10 mouse cellular contexts compared by ENCODE assay signal in the genomic region with DNA sequence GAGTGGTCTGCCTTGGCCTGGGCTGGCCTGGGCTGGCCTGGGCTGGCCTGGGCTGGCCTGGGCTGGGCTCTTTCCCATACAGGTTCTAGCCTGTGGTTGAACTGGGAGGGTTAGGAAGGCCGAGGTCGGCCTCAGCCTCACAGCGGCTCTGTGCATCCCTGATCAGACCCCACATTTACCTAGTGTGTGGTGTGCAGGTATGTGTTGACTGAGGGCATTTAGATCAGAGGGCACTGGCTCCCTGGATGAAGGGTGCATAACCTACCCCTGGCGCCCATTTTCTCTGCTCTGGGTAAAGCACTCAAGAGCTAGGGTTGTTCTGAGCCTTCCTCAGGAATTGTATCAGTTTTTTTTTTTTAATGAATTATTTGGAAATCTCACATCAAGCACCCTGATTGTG. TPM values are rescaled to one million over a fixed set of nuclear protein-coding genes. Genes with fewer than 3 reads are reported as not detected.
A peak's percentile ranks its signal among the peaks of the same experiment; 100 is the strongest.
DNase-seq lines count a peak whose midpoint lies in the region; ATAC-seq and TF ChIP-seq lines count a peak whose summit lies in the region.
"Had no signal": no experiment of that assay in that cellular context is flagged by ENCODE, and none has a peak within 500 bp of the region (broad histone marks: within the 10 kb centered on the region; RNA-seq: fewer than 3 reads in every experiment).

Gene Astl (plus strand): TSS at position 224 of the 400 bp plus-strand sequence.

- no peak for TF ChIP-seq CTCF in gastrocnemius, adult 2 months (IDR thresholded peaks at IDR 0.05)

- H3K9ac ChIP-seq in lung, embryonic 15.5 days: no peak within 1 kb of the TSS
- no peak within 1 kb of the TSS for H3K9ac ChIP-seq in hindbrain, embryonic 14.5 days

- no peak for ATAC-seq in lung, embryonic 15.5 days (ENCODE audit: borderline replicate concordance, extremely low read depth, low FRiP score, low TSS enrichment)
- ATAC-seq in hindbrain, embryonic 14.5 days (ENCODE audit: low FRiP score): no peak

- H3K4me1 ChIP-seq in lung, embryonic 15.5 days: peaks cover 24% of the 10 kb centered on the region
- H3K4me1 ChIP-seq in hindbrain, embryonic 14.5 days (replicated peaks; ENCODE audit: control insufficient read depth, insufficient read depth, low read length): 0 out of 2 replicates have a peak, but pooled peaks cover 13% of the 10 kb centered on the region

- H3K27me3 ChIP-seq in lung, embryonic 15.5 days: peaks cover 16% of the 10 kb centered on the region
- H3K27me3 ChIP-seq in hindbrain, embryonic 14.5 days (ENCODE audit: control insufficient read depth, insufficient read depth, low read length): peaks cover 31% of the 10 kb centered on the region

- no peaks in the 10 kb centered on the region for H3K36me3 ChIP-seq in lung, embryonic 15.5 days
- H3K36me3 ChIP-seq in hindbrain, embryonic 14.5 days (replicated peaks; ENCODE audit: control insufficient read depth, insufficient read depth): no peaks in the 10 kb centered on the region

- peak within 1 kb of the TSS; percentile 97 for H3K4me2 ChIP-seq in lung, embryonic 15.5 days
- H3K4me2 ChIP-seq in hindbrain, embryonic 14.5 days (replicated peaks): peak within 1 kb of the TSS; percentile 95; the same call in 1 of the 2 replicates

- intact Hi-C loops in gastrocnemius, adult 2 months (cut with DNase I): no loop called here
- intact Hi-C loops in gastrocnemius, postnatal 14 days (cut with DNase I; ENCODE audit: low total_unique reads): loop anchor here (10.0 kb wide), 1 partner anchor 94 kb away; the partner anchor contains the start of genes Ciao1 and Tmem127

- H3K27ac ChIP-seq in gastrocnemius, adult 2 months: no peak within 1 kb of the TSS
- H3K27ac ChIP-seq in lung, embryonic 15.5 days: no peak within 1 kb of the TSS
- H3K27ac ChIP-seq in hindbrain, embryonic 14.5 days: no peak within 1 kb of the TSS

- no peak for DNase-seq in gastrocnemius, adult 2 months
- no peak for DNase-seq in gastrocnemius, postnatal 14 days
- no peak for DNase-seq in lung, postnatal 10 days
- DNase-seq in hindbrain, embryonic 14.5 days (ENCODE audit: low spot score): no peak
- peak; percentile 64 for DNase-seq in naive thymus-derived CD4-positive, alpha-beta T cell, adult 2 months (ENCODE audit: low read depth)
- no peak for DNase-seq in spleen, postnatal 36 days (ENCODE audit: low spot score in 2 of 2)
- DNase-seq in layer of hippocampus, postnatal 25 days (ENCODE audit: extremely low spot score in 1 of 2, low spot score in 1 of 2): no peak
- DNase-seq: cerebellum, adult 2 months had no signal

- WGBS in lung, embryonic 15.5 days: 72% methylated on average over 4 of the region's 4 CpGs
- WGBS in hindbrain, embryonic 14.5 days: 86% methylated on average over 4 of the region's 4 CpGs

- no peaks in the 10 kb centered on the region for H3K9me3 ChIP-seq in lung, embryonic 15.5 days
- H3K9me3 ChIP-seq in hindbrain, embryonic 14.5 days (ENCODE audit: control insufficient read depth, low read length): no peaks in the 10 kb centered on the region

- H3K4me3 ChIP-seq in gastrocnemius, adult 2 months: peak within 1 kb of the TSS; percentile 76; the same call in 1 of the 2 replicates
- H3K4me3 ChIP-seq in lung, embryonic 15.5 days: peak within 1 kb of the TSS; percentile 53
- H3K4me3 ChIP-seq in hindbrain, embryonic 14.5 days (replicated peaks; ENCODE audit: low read length): peak within 1 kb of the TSS; percentile 53; the same call in 1 of the 2 replicates

RNA-seq across cellular contexts. Expression of gene Astl, which starts in this region (rescaled TPM):
- total RNA-seq in gastrocnemius, adult 2 months (2021): under 1 TPM in 1 of 2 experiments, not detected in 1; 0.25 TPM
- not detected for total RNA-seq in gastrocnemius, postnatal 14 days (2021)
- not detected in 2 replicates for polyA plus RNA-seq in lung, embryonic 15.5 days (2015; fragmentation: Nextera tagmentation; extraction: Ambion mirVana)
- not detected in 2 replicates for polyA plus RNA-seq in hindbrain, embryonic 14.5 days (2014; fragmentation: Nextera tagmentation; extraction: Ambion mirVana)
- not detected for total RNA-seq in layer of hippocampus, postnatal 25 days (2021)
- total RNA-seq: left cerebral cortex, postnatal 25 days had no signal
- polyA plus RNA-seq: cerebellum, adult 2 months had no signal
